In genomic region chr7:65913088-65913610, GRCm38 (mm10) we compare ENCODE assay signal across 18 mouse cellular contexts. TPM values are rescaled to one million over a fixed set of nuclear protein-coding genes. Genes with fewer than 3 reads are reported as not detected.
"Had no signal": no experiment of that assay in that cellular context is flagged by ENCODE, and none has a peak within 500 bp of the region (broad histone marks: within the 10 kb centered on the region; RNA-seq: fewer than 3 reads in every experiment).

No protein-coding gene starts in this region.

- H3K9me3 ChIP-seq: kidney, embryonic 15.5 days; liver, embryonic 15.5 days; megakaryocyte, embryonic 14.5 days; midbrain, embryonic 15.5 days; neural tube, embryonic 12.5 days had no signal

- H3K36me3 ChIP-seq: kidney, embryonic 15.5 days; liver, embryonic 15.5 days; midbrain, embryonic 15.5 days; neural tube, embryonic 12.5 days had no signal

- H3K27ac ChIP-seq: kidney, embryonic 15.5 days; left cerebral cortex, adult 2 months; midbrain, embryonic 15.5 days; neural tube, embryonic 12.5 days had no signal

- DNase-seq: kidney, adult 2 months; kidney, postnatal 14 days; lung, adult 2 months; lung, postnatal 4 days; spleen, adult 18-20 months; thymus, adult 18-20 months; thymus, postnatal 14 days had no signal

- H3K4me2 ChIP-seq: kidney, embryonic 15.5 days; liver, embryonic 11.5 days; liver, embryonic 15.5 days; midbrain, embryonic 11.5 days; midbrain, embryonic 15.5 days; neural tube, embryonic 12.5 days had no signal

- H3K4me1 ChIP-seq: megakaryocyte, embryonic 14.5 days; midbrain, embryonic 15.5 days; neural tube, embryonic 12.5 days had no signal

- H3K4me3 ChIP-seq: kidney, embryonic 15.5 days; left cerebral cortex, adult 2 months; liver, embryonic 15.5 days; megakaryocyte, embryonic 14.5 days; midbrain, embryonic 15.5 days; neural tube, embryonic 12.5 days had no signal

- H3K9ac ChIP-seq: kidney, embryonic 15.5 days; liver, embryonic 15.5 days; midbrain, embryonic 15.5 days; neural tube, embryonic 12.5 days had no signal

- H3K27me3 ChIP-seq: kidney, embryonic 15.5 days; liver, embryonic 15.5 days; midbrain, embryonic 15.5 days; neural tube, embryonic 12.5 days had no signal

- ATAC-seq: lung, postnatal 0 days; midbrain, embryonic 15.5 days had no signal

RNA-seq across cellular contexts. Expression of gene Pcsk6, which starts 51.6 kb away (rescaled TPM):
- total RNA-seq: monocyte, adult 5-6 weeks; neutrophil, adult 5-6 weeks had no signal
